Mouse (Mus musculus): ENCODE data around the gene Hoxa3.

The Hoxa3 gene

DNA sequence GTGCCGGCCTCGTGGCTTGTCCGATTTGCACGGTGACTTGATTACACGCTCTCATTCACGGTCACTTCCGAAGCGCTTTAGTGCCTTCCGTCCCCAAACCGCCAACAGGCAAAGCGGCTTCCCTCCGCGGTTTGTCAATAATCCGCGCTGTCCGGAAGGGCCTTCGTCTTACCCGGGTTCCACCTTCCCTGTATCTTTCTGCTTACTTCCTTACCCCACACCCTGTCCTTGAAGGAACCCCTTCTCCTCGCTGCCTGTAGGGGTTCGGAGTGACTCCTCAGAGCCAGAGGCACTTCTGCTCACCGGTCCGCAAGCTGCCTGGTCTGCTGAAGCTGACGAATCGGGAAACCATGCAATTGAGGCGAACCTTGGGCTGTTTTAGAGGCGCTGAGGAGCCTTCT lies 33.3 kb upstream of the Hoxa3 start:
- DNase-seq: peak; percentile 36 to 46

GRCm38 (mm10) chr6:52245757-52246142 lies 32.6 kb upstream of the Hoxa3 start, which contains the start of gene Hoxa11:
Gene Hoxa11 (minus strand): TSS chr6:52245810.
- peak; percentile 62 to 73 for DNase-seq

- peak; percentile 38 to 55 for DNase-seq
These were observed 32.1 kb upstream of the Hoxa3 start for GRCm38 (mm10) chr6:52245040-52245756.

DNA sequence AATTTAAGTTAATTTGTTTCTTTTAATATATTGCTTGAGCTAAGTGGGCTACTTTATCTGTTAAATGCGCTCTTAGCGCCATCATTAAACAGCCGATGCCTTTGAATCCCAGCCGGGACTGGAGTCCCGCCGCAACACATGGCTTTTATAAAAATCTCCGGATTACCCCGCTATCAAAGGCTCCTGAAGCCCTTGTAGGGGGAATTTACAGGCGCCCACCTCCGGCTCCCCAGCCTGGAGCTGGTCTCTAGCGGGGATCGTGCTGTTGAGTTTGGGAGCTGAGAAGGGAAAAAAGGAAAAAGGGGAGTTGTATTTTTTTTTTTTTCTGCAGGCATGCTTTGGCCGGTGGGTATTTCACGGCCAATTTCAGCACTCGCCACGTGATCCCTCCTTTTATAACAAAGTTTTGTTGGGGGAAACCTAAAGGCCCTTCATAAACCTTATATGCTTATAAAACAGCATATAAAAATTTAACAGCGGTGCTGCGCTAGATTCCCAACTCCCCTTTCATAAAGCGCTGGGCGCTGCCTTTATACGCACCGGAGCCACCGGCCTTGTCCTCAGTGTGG lies 31.4 kb upstream of the Hoxa3 start:
- peak in 1 of 2 experiments; percentile 25 for DNase-seq

GRCm38 (mm10) chr6:52243681-52244121 lies 30.6 kb upstream of the Hoxa3 start:
- peak in 1 of 2 experiments; percentile 61 for DNase-seq

- peak in 1 of 2 experiments; percentile 32 for DNase-seq
These were observed 29.7 kb upstream of the Hoxa3 start for GRCm38 (mm10) chr6:52242801-52243332.

- DNase-seq: no peak
These were observed 28.0 kb upstream of the Hoxa3 start for GRCm38 (mm10) chr6:52241001-52241621.

DNA sequence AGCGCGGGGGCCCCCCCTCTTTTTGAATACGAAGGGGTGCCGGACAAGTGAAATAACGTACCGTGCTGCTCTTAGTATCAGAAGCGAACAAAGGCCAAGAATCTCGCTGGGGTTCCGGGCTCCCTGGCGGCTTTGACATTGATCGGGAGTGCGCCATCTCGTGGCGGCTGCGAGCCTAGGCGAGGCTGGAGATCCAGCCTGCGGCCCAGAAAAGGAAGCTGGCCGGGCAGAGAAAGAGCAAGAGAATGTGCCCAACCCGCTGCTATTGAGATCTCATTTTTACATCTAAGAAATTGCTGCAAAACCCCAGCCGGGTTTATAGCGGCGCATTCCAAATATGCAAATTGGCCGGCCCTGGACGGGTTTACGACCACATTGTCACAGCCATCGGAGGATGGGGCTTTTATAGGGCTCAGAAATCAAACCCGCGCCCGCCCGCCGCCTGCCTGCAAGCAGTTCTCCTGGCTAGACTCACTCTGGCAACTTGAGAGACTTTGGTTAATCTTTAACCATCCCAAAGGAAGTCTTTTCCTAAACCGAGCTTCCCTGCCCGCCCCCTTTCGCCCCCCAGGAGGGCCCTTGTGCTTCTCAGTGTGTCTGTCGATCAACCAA lies 27.4 kb upstream of the Hoxa3 start, which contains the start of gene Hoxa10:
Gene Hoxa10 (minus strand): TSS at position 466 of the 612 bp plus-strand sequence.
- DNase-seq: peak; percentile 95 to 97

DNA sequence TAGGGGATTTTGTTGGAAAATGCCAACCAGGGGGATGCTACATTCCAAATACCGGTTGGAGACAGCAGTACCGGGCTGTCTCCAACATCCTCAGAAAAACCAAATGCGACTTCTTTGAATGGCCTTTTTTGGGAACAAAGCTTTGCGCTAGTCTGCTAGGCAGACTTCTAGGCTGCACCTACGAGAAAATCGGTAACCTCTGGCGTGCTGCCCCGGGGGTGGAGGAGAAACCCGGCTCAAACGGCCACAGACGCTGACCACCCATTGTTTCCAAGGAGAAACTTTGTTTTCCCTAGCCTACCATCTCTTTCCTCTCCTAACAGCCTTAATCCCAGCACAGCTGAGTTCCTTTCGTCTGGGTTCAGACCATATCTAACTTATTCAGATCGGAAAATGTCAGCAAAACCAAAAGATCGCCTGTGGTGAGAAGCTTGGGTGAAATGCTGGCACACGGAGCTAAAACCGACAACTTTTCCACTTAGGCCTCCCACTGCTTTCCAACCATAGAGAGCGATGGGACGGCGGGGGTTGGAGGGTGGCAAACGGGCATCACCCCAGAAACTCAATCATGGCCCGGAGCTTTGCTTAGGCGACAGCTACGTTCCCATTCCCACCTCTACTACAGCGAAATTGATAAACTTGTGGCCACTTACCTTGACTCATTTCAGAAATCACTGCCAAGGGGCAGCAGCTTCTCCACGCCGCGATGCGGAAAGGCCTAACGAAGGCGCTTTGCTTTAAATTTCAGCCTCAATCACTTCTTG lies 26.7 kb upstream of the Hoxa3 start:
- peak; percentile 57 to 60 for DNase-seq

DNA sequence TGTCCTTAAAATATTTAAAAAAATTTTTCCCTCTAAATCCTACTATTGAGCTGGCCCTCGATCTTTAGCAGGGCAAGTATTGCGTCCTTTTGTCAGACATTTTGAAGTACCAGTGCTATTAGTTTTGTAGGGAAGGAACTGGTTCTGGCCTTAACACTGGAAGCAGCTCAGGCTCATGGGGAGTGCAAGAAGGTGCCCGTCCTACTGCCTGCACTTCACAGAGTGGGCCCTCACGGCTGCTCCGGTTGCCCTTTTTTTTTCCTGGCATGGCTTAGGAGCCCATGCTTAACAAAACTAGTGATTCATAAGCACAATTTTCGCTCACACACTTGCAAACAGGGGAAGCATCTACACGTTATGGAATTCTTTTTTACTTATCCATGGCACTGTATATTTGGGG lies 25.8 kb upstream of the Hoxa3 start:
- DNase-seq: peak in 1 of 2 experiments; percentile 48

DNA sequence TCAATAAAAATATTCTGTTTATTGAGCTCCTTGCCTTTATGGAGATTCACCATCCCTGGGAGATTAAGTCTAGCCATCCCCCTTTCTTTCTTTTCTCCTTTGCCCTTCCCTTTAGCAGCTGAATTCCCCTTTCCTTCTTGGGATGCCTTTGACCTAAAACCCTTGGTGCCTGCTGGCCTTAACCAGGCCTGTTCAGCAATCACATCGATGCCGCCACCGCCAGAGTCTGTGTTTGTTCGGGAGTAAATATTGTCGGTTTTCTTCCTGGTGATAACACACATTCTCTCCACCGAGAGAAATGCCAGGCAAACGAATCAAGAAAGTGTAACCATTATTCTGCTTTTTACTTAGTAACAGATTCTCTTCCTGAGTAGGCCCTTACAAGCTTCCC lies 25.0 kb upstream of the Hoxa3 start:
- peak; percentile 42 to 54 for DNase-seq

GRCm38 (mm10) chr6:52237346-52238154 lies 24.4 kb upstream of the Hoxa3 start:
- peak in 1 of 2 experiments; percentile 39 for DNase-seq

DNA sequence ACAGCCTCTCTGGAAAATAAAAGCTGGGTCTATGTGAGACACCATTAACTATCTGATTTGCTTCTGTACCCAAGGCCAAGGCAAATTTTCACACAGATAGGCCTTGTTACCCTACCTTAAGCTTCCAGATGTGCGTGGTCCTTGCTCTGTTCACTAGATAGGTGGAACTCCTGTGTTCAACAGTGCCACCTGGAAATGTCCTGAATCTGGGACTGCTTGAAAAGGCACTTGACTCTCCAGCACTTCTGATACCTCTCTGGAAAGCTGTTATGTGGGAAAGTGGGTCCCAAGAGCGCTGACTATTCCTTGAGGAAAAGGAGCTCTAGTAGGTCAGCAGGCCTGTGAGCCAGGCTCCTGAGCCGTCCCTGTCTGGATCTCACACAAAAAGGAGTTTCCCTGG lies 23.7 kb upstream of the Hoxa3 start:
- DNase-seq: peak in 1 of 2 experiments; percentile 39

- DNase-seq: peak in 1 of 2 experiments; percentile 33
These were observed 22.7 kb upstream of the Hoxa3 start for GRCm38 (mm10) chr6:52235866-52236265.

GRCm38 (mm10) chr6:52235267-52235666 lies 22.1 kb upstream of the Hoxa3 start:
- DNase-seq: peak in 1 of 2 experiments; percentile 55

- peak; percentile 81 to 89 for DNase-seq
These were observed 21.4 kb upstream of the Hoxa3 start for GRCm38 (mm10) chr6:52234428-52235140.

GRCm38 (mm10) chr6:52233546-52234427 lies 20.7 kb upstream of the Hoxa3 start:
- DNase-seq: peak; percentile 92 to 95

DNA sequence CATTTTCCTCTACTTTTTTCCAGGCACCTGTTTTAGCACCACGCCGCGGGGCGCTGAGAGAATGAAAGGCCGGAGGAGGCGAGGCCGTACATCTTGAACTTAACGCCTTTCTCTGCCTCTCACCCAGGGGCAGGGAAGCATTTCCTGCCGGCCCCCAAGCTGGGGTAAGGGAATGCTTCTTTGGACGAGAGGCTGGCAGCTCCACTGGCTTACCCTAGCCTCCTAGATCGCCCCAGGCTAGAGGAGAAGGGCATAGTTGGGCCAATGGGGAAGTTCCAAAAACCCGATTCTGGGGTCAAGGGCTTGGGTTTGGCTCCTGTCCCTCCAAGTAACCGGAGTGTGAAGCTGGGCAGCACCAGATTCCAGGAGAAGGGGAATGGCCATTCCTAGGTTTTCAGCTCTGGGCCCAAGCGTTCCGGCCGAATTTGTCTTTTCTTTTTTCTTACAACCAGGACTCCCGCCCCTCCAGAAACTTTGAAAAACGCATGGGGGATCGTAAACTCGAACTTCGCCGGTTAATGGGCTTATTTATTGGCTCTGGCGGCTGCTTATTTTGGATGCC lies 19.9 kb upstream of the Hoxa3 start:
- DNase-seq: peak in 1 of 2 experiments; percentile 83

DNA sequence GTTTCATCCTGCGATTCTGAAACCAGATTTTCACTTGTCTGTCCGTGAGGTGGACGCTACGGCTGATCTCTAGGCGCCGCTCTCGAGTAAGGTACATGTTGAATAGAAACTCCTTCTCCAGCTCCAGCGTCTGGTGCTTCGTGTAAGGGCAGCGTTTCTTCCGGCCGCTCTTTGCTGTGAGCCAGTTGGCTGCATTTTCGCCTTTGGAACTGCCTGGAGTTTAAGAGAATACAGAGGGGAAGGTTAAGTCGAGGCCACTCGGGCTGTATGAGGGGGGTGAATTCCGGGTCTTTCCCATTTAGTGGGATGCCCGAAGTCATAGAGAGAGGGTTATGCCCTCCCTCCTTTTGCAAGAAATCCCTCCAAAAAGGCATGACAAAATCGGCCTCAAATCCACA lies 19.4 kb upstream of the Hoxa3 start:
- DNase-seq: peak; percentile 80 to 86

Measured in kidney, postnatal 25 days (tissue).